Mouse (Mus musculus) limb, embryonic 11.5 days (tissue): ENCODE measurements around the gene Gm11172. TPM values are rescaled to one million over a fixed set of nuclear protein-coding genes. Genes with fewer than 3 reads are reported as not detected.

Source experiments
- ATAC-seq: fragments of 200-750 bp; cut with Nextera tagmentation; 2 replicates; pipeline ENCODE4 v1.8.0; 2017; ENCODE audit warnings: low read depth; ENCODE audit not compliant: insufficient number of reproducible peaks, low FRiP score, low TSS enrichment
- DNase-seq: peaks from one replicate; pipeline ENCODE4 v3.0.0-alpha.2; 2015; ENCODE audit warnings: low spot score
- H3K27ac ChIP-seq: fragments of 300-500 bp; sonication (generic); replicated peaks from 2 replicates; pipeline ENCODE4 v1.5.1; 2014; ENCODE audit warnings: low read depth, mild to moderate bottlenecking, low read length
- H3K27me3 ChIP-seq: fragments of 300-500 bp; sonication (generic); 2 replicates; pipeline ENCODE4 v1.6.1; 2014; ENCODE audit warnings: mild to moderate bottlenecking, low read length, mixed read lengths; ENCODE audit not compliant: control insufficient read depth, insufficient read depth
- H3K36me3 ChIP-seq: fragments of 300-500 bp; sonication (generic); 2 replicates; pipeline ENCODE4 v1.6.1; 2014; ENCODE audit warnings: mild to moderate bottlenecking, low read length, moderate library complexity, mixed read lengths; ENCODE audit not compliant: control insufficient read depth, insufficient read depth
- H3K4me1 ChIP-seq: fragments of 300-500 bp; sonication (generic); 2 replicates; pipeline ENCODE4 v1.6.1; 2014; ENCODE audit warnings: low read length, mixed read lengths; ENCODE audit not compliant: control insufficient read depth, insufficient read depth
- H3K4me2 ChIP-seq: fragments of 300-500 bp; sonication (generic); 2 replicates; pipeline ENCODE4 v1.6.1; 2014; ENCODE audit warnings: low read depth, mild to moderate bottlenecking, moderate library complexity; ENCODE audit not compliant: severe bottlenecking
- H3K4me3 ChIP-seq: fragments of 300-500 bp; sonication (generic); 2 replicates; pipeline ENCODE4 v1.5.1; 2014; ENCODE audit warnings: low read depth, low read length
- H3K9ac ChIP-seq: fragments of 300-500 bp; sonication (generic); 2 replicates; pipeline ENCODE4 v1.6.1; 2014; ENCODE audit warnings: mild to moderate bottlenecking, low read length
- H3K9me3 ChIP-seq: fragments of 300-500 bp; sonication (generic); 2 replicates; pipeline ENCODE4 v1.6.1; 2016; ENCODE audit warnings: low read length; ENCODE audit not compliant: control insufficient read depth
- WGBS: fragments of 180-500 bp; shearing (Covaris S2); extraction: QIAGEN DNeasy Blood & Tissue Kit; methylation state at CpG from one replicate; pipeline ENCODE4 v1.1.7; 2014; 5-methylcytosine and 5-hydroxymethylcytosine counted together
- polyA plus RNA-seq: library from polyadenylated mRNA; unstranded; fragments of >200 nt; fragmentation: Nextera tagmentation; extraction: Ambion mirVana; gene quantifications from 2 replicates; pipeline ENCODE4 v1.2.1, GENCODE M21; 2014

Gene Gm11172
- polyA plus RNA-seq, 1 experiment from 2014 or later, result not detected

- Histone ChIP-seq H3K27ac (no peak overlapping the region), H3K4me1 (no peaks in the 10 kb centered on the region), H3K36me3 (no peaks in the 10 kb centered on the region), H3K4me3 (no peak overlapping the region), H3K9ac (0 out of 2 replicates have a peak overlapping the region, but pooled peaks have one; percentile 4), H3K27me3 (no peaks in the 10 kb centered on the region), H3K4me2 (no peak overlapping the region), H3K9me3 (no peaks in the 10 kb centered on the region)
- ATAC-seq, result no peak; the same call in 1 of the 2 replicates
- 84% methylated on average over 4 of the region's 4 CpGs for WGBS
- no peak for DNase-seq
These were observed 2.1 kb downstream of the Gm11172 start for GRCm38 (mm10) chr16:10814864-10815263.

GRCm38 (mm10) chr16:10818579-10819135 lies 5.9 kb downstream of the Gm11172 start:
- 89% methylated on average over 4 of the region's 4 CpGs for WGBS
- no peaks in the 10 kb centered on the region for H3K4me1 ChIP-seq
- no peaks in the 10 kb centered on the region for H3K36me3 ChIP-seq
- no peak for ATAC-seq
- H3K27ac ChIP-seq, result no peak overlapping the region
- no peaks in the 10 kb centered on the region for H3K27me3 ChIP-seq
- H3K4me3 ChIP-seq, result no peak overlapping the region
- no peaks in the 10 kb centered on the region for H3K9me3 ChIP-seq
- no peak for DNase-seq
- no peak overlapping the region for H3K4me2 ChIP-seq
- H3K9ac ChIP-seq, result no peak overlapping the region

GRCm38 (mm10) chr16:10819966-10820365 lies 7.3 kb downstream of the Gm11172 start:
- ATAC-seq (no peak), DNase-seq (no peak)
- H3K27me3 ChIP-seq, result no peaks in the 10 kb centered on the region
- no peaks in the 10 kb centered on the region for H3K9me3 ChIP-seq
- 71% methylated on average over 3 of the region's 3 CpGs for WGBS
- no peak overlapping the region for H3K4me2 ChIP-seq
- no peak overlapping the region for H3K4me3 ChIP-seq
- no peaks in the 10 kb centered on the region for H3K36me3 ChIP-seq
- H3K4me1 ChIP-seq, result no peaks in the 10 kb centered on the region
- no peak overlapping the region for H3K9ac ChIP-seq
- H3K27ac ChIP-seq, result no peak overlapping the region

GRCm38 (mm10) chr16:10821387-10821786 lies 8.7 kb downstream of the Gm11172 start:
- Histone ChIP-seq H3K9ac (no peak overlapping the region), H3K4me3 (no peak overlapping the region), H3K27me3 (no peaks in the 10 kb centered on the region), H3K4me1 (no peaks in the 10 kb centered on the region), H3K9me3 (no peaks in the 10 kb centered on the region), H3K27ac (no peak overlapping the region), H3K4me2 (no peak overlapping the region), H3K36me3 (no peaks in the 10 kb centered on the region)
- ATAC-seq (0 out of 2 replicates have a peak, but pooled peaks have one; percentile 21), DNase-seq (no peak)
- WGBS, result 68% methylated on average over 4 of the region's 4 CpGs

- no peaks in the 10 kb centered on the region for H3K4me1 ChIP-seq
- ATAC-seq (no peak), DNase-seq (no peak)
- no peaks in the 10 kb centered on the region for H3K27me3 ChIP-seq
- no peak overlapping the region for H3K9ac ChIP-seq
- H3K9me3 ChIP-seq, result no peaks in the 10 kb centered on the region
- no peak overlapping the region for H3K4me2 ChIP-seq
- H3K4me3 ChIP-seq, result no peak overlapping the region
- 95% methylated on average over 1 of the region's 1 CpGs for WGBS
- no peaks in the 10 kb centered on the region for H3K36me3 ChIP-seq
- no peak overlapping the region for H3K27ac ChIP-seq
These were observed 11.8 kb downstream of the Gm11172 start for GRCm38 (mm10) chr16:10824536-10824935.

GRCm38 (mm10) chr16:10825840-10826239 lies 13.1 kb downstream of the Gm11172 start:
- Histone ChIP-seq H3K4me3 (no peak overlapping the region), H3K9ac (no peak overlapping the region), H3K27me3 (no peaks in the 10 kb centered on the region), H3K9me3 (no peaks in the 10 kb centered on the region), H3K36me3 (no peaks in the 10 kb centered on the region), H3K27ac (no peak overlapping the region), H3K4me1 (no peaks in the 10 kb centered on the region), H3K4me2 (no peak overlapping the region)
- DNase-seq (no peak), ATAC-seq (no peak)
- WGBS, result 79% methylated on average over 4 of the region's 4 CpGs

- Histone ChIP-seq H3K27ac (no peak overlapping the region), H3K4me2 (no peak overlapping the region), H3K36me3 (no peaks in the 10 kb centered on the region), H3K9me3 (no peaks in the 10 kb centered on the region), H3K4me3 (no peak overlapping the region), H3K27me3 (no peaks in the 10 kb centered on the region), H3K9ac (no peak overlapping the region), H3K4me1 (no peaks in the 10 kb centered on the region)
- 91% methylated on average over 9 of the region's 9 CpGs for WGBS
- DNase-seq, result no peak
- ATAC-seq, result no peak
These were observed 14.6 kb downstream of the Gm11172 start for GRCm38 (mm10) chr16:10827269-10827668.

GRCm38 (mm10) chr16:10827766-10828460 lies 15.2 kb downstream of the Gm11172 start:
- 73% methylated on average over 7 of the region's 7 CpGs for WGBS
- no peak for DNase-seq
- Histone ChIP-seq H3K36me3 (no peaks in the 10 kb centered on the region), H3K4me1 (no peaks in the 10 kb centered on the region), H3K4me2 (no peak overlapping the region), H3K27ac (no peak overlapping the region), H3K4me3 (no peak overlapping the region), H3K9ac (no peak overlapping the region), H3K9me3 (no peaks in the 10 kb centered on the region), H3K27me3 (no peaks in the 10 kb centered on the region)
- no peak for ATAC-seq

GRCm38 (mm10) chr16:10828461-10828805 lies 15.7 kb downstream of the Gm11172 start:
- DNase-seq (no peak), ATAC-seq (no peak)
- Histone ChIP-seq H3K4me2 (no peak overlapping the region), H3K36me3 (no peaks in the 10 kb centered on the region), H3K27me3 (no peaks in the 10 kb centered on the region), H3K9me3 (no peaks in the 10 kb centered on the region), H3K9ac (no peak overlapping the region), H3K4me1 (no peaks in the 10 kb centered on the region), H3K4me3 (no peak overlapping the region), H3K27ac (no peak overlapping the region)
- WGBS, result 57% methylated on average over 4 of the region's 4 CpGs
